Mouse (Mus musculus): ENCODE results near the gene Baiap2l1.

The Baiap2l1 gene

DNA sequence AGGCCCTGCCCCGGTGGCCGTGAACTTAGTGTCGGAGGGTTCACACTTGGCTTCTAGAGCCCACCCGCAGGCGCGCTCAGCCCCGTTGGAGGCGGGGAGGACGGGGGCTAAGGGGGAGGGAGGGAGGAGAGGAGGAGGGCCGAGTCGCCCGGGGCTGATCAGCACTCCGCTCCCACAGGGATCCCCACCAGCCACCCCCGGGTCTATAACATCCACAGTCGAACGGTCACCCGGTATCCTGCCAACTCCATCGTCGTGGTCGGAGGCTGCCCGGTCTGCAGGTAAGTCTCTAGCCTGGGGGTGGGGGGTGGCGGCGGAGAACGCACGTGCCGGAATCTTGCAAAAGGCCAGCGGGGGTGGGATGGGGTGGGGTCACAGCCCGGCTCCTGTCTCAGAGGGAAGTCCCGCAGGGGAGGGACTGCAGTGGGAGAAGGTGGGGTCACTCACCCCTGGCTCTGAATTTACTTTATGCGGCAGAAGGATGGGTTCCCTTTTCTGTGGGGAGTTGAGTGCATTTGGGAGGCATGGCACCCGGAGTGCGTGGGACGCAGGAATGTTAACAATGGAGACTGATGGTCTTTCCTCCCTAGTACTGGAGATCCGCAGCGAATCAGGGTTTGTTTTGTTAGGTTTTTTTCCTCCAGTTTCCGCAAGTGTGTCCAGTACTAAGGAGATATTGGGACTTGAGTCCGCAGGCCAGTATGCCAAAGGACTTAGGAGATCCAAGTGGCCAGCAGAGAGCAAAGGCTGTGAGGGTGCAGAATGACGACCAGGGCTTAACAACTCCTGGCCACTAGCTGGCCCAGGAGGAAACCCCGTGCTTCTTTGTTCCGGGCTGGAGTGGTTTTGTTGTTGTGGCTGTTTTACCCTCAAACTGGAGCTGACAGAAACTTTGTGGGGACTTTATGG lies 102.0 kb downstream of the Baiap2l1 start:
- peak; percentile 52 for DNase-seq

DNA sequence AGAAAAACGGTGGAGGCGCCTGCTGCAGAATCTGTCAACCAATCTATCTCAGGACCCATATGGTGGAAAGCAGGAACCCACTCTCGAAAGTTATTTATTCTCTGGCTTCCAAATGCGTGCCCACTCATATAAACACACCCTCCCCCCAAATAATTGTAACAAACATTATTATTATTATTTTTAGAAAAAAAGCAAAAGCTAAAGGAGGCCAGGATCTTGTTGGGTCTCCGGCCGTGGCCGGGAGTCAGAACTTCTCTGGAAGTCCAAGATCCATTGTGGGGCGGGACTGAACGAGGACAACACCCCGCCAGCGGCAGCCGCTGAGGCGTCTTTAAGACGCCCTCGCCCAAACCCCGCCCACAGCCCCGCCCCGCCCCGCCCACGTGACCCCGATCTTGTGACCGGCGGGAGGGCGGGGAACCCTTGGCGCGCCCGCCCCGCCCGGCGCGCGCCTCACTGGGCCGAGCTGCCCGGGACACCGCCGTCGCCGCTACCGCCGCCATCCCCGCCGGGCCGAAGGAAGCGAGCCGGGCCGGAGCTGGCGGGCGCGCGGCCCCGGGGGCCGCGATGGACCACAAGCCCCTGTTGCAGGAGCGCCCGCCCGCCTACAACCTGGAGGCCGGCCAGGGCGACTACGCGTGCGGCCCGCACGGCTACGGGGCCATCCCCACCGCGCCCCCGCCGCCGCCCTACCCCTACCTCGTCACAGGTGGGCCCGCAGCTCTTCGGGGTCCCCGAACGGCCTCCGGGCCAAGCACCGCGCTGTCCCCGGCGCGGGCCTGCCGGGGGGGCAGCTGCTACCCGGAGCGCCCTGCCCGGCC lies 102.9 kb downstream of the Baiap2l1 start:
- DNase-seq = peak; percentile 79

DNA sequence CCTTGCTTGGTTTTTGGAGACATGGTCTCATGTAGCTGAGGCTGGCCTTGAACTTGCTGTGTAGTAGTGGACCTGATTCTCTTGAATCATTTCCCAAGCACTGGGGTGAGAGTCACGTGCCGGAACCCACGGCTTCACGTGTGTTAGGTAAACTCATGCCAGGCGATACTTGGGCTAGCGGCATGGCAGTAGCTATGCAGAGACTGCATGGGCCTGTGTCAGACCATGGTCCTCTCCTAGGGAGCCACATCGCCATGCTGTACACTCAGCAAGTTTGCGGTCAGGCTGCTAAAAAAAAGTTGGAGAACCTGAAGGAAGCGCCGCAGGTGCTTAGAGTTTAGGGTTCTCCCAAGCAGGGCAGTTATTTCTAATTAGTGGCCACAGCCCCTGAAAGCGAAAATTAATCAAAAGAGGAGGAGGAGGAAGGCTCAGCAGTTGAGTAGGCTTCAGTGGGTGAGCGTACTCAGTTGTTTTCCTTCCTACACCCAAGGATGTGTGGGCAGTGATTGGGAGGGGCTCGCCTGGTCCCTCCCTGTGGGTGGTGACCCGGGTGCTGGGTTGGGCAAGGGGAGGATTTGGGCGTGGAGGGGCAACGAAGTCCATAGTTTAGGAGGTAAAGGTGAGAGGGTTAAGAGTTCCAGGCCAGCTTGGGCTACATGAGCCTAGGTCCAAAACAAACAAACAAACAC lies 103.6 kb downstream of the Baiap2l1 start:
- peak; percentile 28 for DNase-seq

DNA sequence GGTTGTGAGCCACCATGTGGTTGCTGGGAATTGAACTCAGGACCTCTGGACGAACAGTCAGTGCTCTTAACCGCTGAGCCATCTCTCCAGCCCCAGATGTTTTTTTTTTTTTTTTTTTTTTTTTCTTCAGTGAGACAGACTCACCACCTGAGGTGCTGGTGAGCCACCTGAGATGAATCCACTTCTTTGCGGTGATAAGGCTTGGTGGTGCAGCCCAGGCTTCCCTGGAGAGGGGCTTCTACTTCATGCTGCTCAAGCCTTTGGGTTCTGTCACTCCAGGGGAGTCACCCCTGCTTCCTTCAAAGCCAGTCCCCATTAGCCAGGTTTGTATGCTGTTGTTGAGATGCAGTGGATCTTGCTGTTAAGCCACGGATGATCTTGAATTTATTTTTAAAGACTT lies 104.7 kb downstream of the Baiap2l1 start:
- no peak for DNase-seq

DNA sequence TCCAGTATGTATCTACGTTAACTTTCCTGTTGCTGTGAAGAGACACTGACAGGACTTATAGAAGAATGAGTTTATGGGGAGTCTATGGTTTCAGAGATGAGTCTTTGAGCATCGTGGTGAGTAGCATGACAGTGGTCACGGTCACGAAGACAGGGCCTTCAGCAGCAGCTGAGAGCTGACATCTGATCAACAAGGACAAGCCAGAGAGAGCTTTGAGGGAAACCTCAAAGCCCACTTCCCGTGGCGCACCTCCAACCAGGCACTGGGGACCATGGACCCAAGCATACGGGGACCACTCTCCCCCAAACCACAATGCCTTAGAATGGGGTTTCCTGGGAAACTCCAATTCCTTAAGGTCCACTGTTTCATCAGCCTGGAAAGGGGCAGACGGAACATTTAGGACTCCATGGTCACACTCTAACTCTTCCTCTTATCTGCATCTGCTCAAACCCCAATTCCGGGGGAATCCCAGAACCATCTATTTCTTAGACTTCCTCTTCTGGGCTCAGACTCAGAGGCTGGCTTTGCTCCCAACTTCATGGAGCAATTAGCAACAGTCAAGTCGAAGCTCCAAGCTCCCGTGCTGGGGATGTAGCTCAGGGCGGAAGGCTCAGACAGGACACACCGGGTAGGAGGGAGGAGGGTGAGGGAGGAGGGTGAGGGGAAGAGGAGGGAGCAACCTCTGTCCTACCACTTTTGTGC lies 105.9 kb downstream of the Baiap2l1 start:
- DNase-seq = no peak

DNA sequence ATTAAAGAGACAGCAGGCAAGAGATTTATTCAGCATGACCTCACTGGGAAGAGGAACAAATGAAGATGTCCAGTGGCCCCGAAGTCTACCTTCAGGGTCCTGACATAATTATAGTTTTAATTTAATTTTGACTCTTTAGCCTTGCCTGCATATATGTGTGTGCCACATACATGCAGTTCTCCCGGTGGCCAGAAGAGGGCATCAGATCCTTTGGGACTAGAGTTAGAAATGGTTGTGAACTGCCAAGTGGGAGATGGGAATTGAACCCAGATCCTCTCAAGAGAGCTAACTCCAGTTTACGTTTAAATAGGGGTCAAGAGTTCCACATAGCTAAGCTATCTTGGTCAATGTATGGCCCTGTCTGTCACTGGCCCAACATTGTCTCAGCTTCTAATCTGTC lies 108.0 kb downstream of the Baiap2l1 start:
- no peak for DNase-seq

DNA sequence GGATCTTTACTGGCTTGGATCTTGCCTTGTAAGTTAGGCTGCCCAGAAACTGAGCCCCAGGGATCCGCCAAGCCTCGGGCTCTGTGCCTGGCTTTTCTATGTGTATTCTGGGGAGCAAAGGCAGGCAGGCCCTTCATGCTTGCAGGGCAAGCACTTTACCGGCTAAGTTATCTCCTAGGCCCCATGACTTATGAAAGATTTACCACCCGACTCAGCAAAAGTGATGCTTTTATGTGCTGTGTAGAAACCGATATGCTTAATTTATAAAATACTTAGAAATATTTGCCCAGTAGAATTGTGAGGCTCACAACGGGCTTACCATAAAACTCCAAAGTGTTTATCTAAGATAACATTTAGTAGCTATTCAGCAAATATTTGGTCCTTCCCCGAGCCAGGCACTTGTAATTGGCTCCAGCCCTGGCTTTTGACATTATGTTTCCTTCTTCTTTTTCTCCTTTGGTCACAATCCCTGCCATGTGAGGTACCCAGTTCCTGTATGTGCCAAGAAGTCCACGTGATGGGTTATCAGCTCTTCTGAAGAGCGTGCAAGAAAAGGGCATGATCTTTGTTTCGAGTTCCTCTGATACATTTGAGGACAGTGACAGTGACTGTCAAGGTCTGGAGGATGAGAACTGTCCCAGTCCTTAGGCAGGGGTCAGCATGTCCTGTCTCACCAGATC lies 109.9 kb downstream of the Baiap2l1 start:
- DNase-seq = no peak

DNA sequence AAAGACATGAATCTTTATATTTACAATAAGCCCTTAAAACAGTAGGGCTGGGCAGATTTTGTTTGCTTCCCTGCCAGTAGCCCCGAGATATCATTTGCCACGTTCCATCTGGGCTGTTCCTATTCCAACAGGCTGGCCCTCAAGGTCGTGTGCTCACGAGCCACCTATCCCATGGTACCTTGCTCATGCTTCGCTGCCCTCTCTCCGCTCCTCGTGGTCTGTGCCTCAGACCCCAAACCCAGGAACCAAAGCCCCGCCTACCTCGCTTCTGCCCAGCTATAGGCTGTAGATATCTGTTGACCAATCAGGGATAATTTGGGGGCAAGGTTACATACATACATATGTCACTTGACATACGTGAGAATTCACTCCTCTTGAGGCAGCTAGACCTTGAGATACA lies 110.6 kb downstream of the Baiap2l1 start:
- no peak for DNase-seq

DNA sequence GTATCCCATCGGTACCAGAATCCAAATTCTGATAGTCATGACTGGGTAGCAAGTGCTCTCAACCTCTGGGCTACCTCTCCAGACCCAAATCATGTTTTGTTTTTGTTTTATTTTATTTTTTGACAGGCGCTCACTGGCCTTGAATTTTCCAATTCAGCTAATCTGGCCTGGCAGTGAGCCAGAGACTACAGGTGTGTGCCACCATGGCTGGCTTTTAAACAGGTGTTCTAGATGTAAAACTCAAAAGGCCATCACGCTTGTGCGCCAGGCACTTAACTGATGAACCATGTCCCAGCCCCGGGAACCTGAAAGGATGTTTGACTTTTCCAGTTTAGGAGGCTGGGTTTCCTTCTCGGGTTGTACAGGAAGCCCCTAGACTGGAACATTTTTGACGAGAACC lies 111.2 kb downstream of the Baiap2l1 start:
- no peak for DNase-seq

DNA sequence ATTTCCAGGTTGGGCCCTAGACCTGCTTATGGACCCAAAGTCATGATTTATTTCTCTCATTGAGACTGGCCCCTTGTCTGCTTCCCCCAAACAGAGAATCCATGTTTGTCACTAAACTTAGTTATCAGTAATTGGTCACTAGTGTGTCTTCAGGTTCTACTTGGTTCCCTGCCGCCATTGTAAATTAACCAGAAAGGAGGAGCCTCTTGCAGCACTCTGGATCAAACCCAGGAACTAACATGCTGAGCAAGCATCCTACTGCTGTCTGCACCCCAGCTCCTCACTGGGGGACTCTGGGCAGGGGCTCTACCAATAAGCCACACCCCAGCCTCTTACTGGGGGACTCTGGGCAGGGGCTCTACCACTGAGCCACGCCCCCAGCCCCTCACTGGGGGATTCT lies 112.3 kb downstream of the Baiap2l1 start:
- no peak for DNase-seq

DNA sequence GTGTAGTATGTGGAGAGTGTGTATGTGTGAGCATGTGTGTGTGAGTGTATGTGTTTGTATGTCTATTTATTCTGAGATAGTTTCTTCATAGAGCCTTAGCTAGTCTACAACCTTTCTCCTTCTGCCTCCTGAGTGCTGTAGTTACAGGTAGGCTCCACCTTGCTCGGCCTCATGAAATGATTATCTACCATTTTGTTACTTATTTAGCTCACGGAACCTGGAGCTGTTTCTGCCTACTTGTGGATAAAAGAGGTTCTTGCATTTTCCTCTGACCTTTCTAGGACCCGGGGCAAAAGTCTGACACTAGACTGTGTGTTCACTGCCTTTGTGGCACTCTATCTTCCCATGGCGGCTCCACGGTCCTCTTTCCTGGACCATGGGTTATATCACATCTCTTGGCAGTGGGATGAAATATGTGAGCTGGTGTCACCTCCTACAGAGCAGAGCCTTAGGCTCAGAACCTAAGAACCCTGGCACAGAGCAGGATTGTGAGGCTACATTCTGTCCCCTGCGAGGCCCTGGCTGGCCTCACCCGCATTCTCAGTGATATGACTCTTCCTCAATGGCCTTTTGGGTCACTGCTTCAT lies 113.9 kb downstream of the Baiap2l1 start, which contains the start of gene Bri3:
Gene Bri3, plus strand, starts transcription at position 537 of the 587 bp plus-strand sequence.
- no peak for DNase-seq

DNA sequence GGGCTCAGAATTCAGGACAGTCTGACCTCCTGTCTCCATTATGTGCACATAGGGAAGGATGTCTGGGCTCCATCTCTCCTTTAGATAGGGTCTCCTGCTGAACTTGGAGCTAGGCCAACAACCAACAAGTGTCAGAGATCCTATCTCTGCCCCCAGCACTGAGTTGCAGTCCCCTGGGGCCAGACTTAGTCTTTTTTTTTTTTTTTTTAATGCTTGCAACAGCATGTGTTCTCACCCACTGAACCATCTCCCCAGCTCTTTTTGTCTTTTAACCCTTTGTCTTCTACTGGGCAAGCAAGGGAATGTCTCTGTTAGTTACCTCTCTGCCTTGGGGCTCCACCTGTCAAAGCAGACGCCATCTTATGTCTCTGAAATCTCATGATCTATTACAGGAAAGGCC lies 118.9 kb downstream of the Baiap2l1 start:
- DNase-seq = no peak

DNA sequence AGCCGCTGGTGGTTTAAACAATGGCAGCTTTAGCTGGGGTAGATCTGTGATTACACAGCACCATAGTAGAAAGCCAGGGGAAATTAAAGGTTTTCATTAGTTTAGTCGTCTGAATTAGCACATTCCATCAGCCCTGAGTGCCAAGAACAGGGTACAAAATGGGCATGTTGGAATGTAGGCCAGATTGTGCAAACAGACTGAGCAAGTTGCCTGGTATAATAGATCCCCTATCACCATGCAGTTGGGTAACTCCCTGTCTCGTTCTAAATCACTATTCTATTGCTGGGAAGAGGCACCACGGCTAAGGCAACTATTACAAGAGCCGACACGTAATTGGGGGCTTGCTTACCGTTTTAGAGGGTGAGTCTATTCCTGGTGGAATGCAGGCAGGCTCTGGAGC lies 123.2 kb downstream of the Baiap2l1 start:
- no peak for DNase-seq

DNA sequence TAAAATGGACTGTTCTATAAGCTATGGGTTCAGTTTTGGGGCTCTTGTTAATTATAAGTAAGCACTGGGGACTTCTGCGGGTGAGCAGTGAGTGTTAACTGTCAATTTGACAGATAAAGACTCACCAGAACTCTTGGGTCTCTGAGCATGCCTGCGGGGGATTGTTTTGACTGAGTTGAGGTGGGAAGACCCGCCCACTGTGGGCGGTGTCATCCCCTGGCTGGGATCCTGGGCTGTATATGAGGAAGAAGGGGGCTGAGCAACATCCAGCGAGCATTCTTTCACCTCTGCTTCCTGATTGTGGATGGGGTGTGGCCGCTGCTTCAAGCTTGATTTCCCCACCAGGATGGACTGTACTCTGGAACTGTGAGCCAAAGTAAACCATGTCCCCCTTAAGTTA lies 123.7 kb downstream of the Baiap2l1 start:
- DNase-seq = no peak

DNA sequence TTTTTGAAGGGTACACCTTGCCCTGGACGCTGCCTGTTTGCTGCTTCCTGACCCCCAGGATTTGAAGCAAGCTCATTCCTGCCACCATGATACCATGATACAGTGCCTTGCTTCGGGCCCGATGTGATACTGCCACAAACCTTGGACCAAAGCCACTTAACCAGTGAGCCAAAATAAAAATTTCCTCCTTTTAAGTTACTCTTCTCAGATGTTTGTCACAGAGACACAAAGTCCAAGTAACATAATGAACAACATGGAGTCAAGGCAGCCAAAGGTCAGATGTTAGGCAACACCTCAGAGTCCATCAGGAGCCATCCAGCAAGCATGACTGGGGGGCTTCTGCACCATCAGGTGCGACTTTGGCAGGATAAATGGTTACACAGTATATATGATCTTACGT lies 125.4 kb downstream of the Baiap2l1 start:
- no peak for DNase-seq

DNA sequence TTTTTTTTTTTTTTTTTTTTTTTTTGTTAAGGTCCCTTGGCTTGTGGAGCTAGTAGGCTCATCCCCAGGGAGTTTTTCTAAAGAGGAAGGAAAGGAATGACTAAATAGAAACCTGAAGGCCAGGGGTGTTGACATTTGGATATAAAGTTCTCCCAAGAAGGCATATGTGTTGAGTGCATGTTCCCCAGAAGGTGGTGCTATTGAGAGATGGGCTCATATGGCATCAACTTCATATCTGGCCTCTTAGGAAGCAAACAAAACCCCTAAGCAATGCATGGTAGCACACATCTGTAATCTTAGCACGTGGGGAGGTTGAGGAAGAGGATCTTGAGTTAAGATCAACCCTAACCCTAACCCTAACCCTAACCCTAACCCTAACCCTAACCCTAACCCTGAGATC lies 126.5 kb downstream of the Baiap2l1 start:
- DNase-seq = no peak

DNA sequence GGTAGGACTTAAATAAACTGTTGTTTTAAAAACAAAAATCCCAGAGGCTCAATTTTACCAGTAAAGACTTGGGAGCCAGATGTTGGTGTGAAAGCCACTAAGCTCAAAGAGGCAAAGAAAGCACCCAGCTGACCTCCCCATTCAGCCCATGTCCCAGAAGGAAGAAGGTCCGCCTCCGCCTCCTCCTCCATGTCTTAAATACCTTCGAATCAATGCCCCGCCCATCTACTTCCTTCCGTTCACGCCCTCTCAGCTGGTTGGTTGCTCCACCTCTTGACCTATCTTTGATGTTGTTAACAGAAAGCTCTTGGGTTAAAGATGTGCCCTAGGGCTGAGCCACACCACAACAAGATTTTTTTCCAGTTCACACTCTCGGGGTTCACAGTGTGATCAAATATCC lies 127.7 kb downstream of the Baiap2l1 start:
- DNase-seq = no peak

DNA sequence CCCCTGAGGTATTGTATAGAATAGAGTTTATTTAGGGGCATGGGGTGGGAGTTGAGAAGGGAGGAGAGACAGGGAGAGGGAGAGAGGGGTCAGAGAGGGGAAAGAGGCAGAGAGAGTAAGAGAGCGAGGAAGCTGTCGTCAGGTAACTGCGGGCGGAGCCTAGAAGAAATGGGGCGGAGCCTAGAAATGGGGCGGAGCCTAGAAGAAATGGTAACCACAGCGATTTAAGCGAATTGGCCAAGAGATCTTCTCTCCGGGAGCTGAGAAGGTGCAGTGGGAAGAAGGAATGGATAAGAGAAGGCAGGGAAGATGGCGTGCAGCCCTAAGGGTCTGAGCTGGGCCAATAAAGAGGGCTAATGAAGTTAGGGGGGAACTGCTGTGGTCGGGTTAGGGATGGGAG lies 131.7 kb downstream of the Baiap2l1 start:
- DNase-seq = no peak

DNA sequence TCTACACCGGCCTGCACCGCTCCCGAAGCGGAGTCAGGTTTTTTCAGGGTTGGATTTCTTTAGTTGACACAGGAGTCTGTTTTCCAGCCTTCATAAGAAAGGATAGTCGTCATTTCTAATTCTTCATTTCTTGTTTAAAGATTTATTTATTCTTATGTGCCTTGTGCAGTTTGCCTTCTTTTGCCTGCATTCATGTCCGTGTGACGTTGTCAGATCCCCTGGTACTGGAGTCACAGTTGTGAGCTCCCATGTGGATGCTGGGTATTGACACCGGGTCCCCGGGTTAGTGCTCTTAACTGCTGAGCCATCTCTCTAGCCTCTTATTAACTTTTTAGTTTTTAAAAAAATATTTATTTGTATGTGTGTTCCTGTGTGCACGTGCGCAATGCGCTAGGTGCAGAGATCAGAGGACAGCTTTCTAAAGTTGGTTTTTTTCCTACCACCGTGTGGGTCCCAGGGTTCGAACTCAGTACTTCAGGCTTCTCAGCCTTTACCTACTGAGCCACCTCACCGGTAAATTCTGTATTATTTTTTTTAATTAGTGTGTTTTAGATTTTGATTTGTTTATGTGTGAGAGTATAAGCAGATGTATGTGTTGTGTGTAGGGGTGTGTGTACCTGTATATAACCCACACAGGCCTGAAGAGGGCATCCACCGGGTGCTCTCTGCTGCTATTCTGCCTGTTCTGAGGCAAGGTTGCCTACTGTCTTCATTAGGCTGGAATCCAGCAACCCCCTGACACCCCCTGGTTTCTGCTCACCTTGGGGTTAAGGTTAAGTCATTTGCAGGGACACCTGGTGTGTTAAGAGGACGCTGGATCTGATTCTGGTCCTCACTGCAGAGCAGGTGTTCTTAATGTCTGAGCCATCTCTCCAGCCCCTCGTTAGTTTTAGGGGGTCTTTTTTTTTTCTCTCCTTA lies 133.8 kb downstream of the Baiap2l1 start:
- DNase-seq = no peak

DNA sequence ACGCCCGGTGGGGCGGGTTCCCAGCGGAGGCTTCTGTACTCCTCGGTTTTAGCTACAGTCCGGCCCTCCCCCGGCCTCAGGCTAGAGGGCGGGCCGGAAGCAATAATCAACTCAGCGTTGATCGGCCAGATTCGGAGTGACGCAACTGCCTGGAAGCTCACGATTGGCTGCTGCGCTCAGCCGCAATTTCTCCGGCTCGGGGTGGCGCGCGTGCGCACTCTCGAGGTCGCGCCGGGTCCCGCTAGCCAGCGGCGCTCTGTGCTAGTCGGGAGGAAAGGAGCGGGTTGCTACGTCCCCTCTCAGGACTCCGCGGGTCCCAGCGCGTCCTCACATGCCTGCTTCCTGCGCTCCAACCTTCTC lies 134.4 kb downstream of the Baiap2l1 start, which contains the start of gene Tecpr1:
Gene Tecpr1, minus strand, starts transcription at position 113 of the 360 bp plus-strand sequence.
- peak; percentile 95 for DNase-seq

All from cerebellum, adult 11 months (tissue).